Mouse (Mus musculus): ENCODE results near the gene Lrrk1. TPM values are rescaled to one million over a fixed set of nuclear protein-coding genes. Genes with fewer than 3 reads are reported as not detected.
"Not testable (repeated sequence)": the region's sequence is repeated elsewhere in the genome, so short reads cannot be mapped to it uniquely, and the experiment has no call there.

Gene Lrrk1
- total and polyA plus RNA-seq, 2 experiments from 2014 or later = 2.1 to 3.8 TPM

DNA sequence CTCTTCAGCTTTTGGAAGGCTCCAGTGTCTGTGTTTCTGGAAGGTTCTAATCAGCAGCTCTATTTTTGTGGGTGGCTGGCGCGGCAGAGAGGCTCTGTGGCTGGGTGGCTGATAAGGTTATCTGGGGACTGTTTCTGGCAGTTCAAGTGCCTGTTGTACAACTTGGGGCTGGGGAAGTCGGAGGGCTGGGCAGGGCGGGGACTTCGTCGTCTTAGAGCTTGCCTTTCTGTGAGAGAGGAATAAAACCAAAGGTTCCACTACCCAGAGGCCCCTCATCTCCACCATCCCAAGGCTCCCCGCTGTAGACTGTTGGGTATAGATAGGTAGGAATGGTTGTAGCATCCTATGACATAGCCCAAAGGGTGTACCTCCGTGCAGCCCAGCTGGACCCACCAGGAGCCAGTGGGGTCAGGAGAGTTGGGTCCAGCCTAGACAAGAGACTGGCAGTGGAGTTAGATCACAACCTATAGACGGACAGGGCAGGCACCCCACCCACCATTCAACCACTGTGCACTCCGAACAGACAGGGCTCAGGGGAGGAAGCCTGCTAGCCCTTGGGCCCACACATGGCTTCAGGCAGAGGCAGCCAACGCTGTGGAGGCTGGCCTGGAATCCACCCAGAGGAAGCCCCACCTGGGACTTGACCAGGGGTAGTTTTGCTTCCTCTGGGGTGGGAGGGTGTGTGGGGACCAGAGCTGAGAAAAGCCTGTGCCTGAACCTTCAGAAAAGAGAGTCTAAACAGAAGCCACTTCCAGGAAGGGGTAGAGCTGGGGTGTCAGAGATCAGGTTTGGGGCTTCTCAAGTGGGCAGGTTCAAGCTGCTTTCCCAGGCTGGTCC, 191.3 kb downstream of the Lrrk1 start:
- Histone ChIP-seq H3K27ac (ENCODE audit: low read depth, low read length) (no peak overlapping the region), H3K27me3 (ENCODE audit: insufficient read depth, low read length) (no peaks in the 10 kb centered on the region), H3K9me3 (ENCODE audit: low read length) (no peaks in the 10 kb centered on the region), H3K4me2 (ENCODE audit: low read depth, low read length, poor library complexity, severe bottlenecking) (no peak overlapping the region), H3K4me3 (ENCODE audit: low read depth, low read length) (no peak overlapping the region), H3K4me1 (ENCODE audit: insufficient read depth, low read length) (peaks cover 6% of the 10 kb centered on the region; the same call in 1 of the 2 replicates), H3K9ac (replicated peaks; ENCODE audit: low read length, poor library complexity, severe bottlenecking) (no peak overlapping the region), H3K36me3 (ENCODE audit: insufficient read depth, low read length) (no peaks in the 10 kb centered on the region)
- TF ChIP-seq CTCF (IDR thresholded peaks at IDR 0.05) = no peak
- DNase-seq (ENCODE audit: low spot score) (no peak), ATAC-seq (ENCODE audit: low FRiP score) (no peak)
- whole genome bisulfite sequencing = 86% methylated on average over 11 of the region's 11 CpGs

DNA sequence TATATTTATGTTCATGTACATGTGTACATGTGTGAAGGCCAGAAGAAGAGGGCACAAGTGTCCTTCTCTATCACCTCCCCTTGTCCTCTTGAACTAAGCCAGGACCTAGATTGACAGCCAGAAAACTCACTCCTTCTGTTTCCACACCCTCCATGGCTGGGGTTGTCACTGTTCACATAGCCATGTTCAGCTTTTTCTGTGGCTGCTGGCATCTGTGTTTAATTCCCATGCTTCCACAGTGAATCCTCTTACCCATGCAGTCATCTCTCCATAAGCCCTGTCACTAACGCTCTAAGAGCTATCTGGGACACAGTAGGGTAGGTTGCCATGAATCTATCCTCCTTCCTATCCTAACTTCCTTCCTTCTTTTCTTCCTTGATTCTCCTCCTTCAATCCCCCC, 192.3 kb downstream of the Lrrk1 start:
- TF ChIP-seq CTCF (IDR thresholded peaks at IDR 0.05) = no peak
- no peaks in the 10 kb centered on the region for H3K9me3 ChIP-seq (ENCODE audit: low read length)
- H3K4me3 ChIP-seq (ENCODE audit: low read depth, low read length) = no peak overlapping the region
- no peak for DNase-seq (ENCODE audit: low spot score)
- H3K36me3 ChIP-seq (ENCODE audit: insufficient read depth, low read length) = no peaks in the 10 kb centered on the region
- peaks cover 6% of the 10 kb centered on the region; the same call in 1 of the 2 replicates for H3K4me1 ChIP-seq (ENCODE audit: insufficient read depth, low read length)
- no peak for ATAC-seq (ENCODE audit: low FRiP score)
- 83% methylated on average over 1 of the region's 1 CpGs for WGBS
- H3K9ac ChIP-seq (replicated peaks; ENCODE audit: low read length, poor library complexity, severe bottlenecking) = no peak overlapping the region
- no peak overlapping the region for H3K27ac ChIP-seq (ENCODE audit: low read depth, low read length)
- H3K4me2 ChIP-seq (ENCODE audit: low read depth, low read length, poor library complexity, severe bottlenecking) = no peak overlapping the region
- H3K27me3 ChIP-seq (ENCODE audit: insufficient read depth, low read length) = no peaks in the 10 kb centered on the region

DNA sequence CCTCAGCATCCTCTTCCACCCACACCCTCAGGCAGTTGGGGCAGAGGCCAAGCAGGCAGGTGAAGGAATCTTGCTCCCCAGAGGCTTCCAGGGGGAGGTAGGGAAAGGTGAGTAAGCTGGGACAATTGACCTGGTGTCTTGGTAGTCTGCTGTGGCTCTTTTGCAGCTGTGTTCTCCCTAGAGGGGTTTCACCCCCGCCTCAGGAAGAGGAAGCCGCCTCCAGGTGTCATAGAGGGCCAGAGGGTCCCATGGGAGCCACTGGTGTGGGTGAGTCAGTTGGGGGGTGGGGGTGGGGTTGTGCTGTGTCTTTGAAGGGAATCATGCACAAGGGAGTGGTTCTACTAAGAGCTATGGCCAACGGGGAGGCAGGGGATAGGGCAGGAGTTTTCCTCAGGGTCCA, 193.6 kb downstream of the Lrrk1 start:
- Histone ChIP-seq H3K9me3 (ENCODE audit: low read length) (no peaks in the 10 kb centered on the region), H3K9ac (replicated peaks; ENCODE audit: low read length, poor library complexity, severe bottlenecking) (no peak overlapping the region), H3K36me3 (ENCODE audit: insufficient read depth, low read length) (no peaks in the 10 kb centered on the region), H3K27ac (ENCODE audit: low read depth, low read length) (no peak overlapping the region), H3K4me1 (ENCODE audit: insufficient read depth, low read length) (no peaks in the 10 kb centered on the region), H3K27me3 (ENCODE audit: insufficient read depth, low read length) (no peaks in the 10 kb centered on the region), H3K4me2 (ENCODE audit: low read depth, low read length, poor library complexity, severe bottlenecking) (no peak overlapping the region), H3K4me3 (ENCODE audit: low read depth, low read length) (no peak overlapping the region)
- DNase-seq (ENCODE audit: low spot score) (no peak), ATAC-seq (ENCODE audit: low FRiP score) (no peak)
- 75% methylated on average over 3 of the region's 3 CpGs for WGBS
- TF ChIP-seq CTCF (IDR thresholded peaks at IDR 0.05) = no peak

DNA sequence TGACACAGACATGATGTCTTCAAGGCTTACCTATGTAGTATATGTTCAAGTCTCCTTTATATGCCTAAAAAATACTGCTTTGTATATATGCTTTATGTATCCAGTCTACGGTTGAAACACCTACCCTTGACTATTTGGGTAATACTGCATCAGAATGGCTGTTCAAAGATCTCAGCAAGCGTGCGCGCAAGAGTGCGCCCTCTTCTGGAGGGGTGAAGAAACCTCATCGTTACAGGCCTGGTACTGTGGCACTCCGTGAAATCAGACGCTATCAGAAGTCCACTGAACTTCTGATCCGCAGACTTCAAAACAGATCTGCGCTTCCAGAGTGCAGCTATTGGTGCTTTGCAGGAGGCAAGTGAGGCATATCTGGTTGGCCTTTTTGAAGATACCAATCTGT, 197.8 kb downstream of the Lrrk1 start:
- TF ChIP-seq CTCF (IDR thresholded peaks at IDR 0.05) = peak; percentile 28
- not testable (repeated sequence) for H3K4me2 ChIP-seq (ENCODE audit: low read depth, low read length, poor library complexity, severe bottlenecking); H3K4me3 ChIP-seq (ENCODE audit: low read depth, low read length); H3K9me3 ChIP-seq (ENCODE audit: low read length); H3K4me1 ChIP-seq (ENCODE audit: insufficient read depth, low read length); H3K27ac ChIP-seq (ENCODE audit: low read depth, low read length); DNase-seq (ENCODE audit: low spot score); H3K36me3 ChIP-seq (ENCODE audit: insufficient read depth, low read length); ATAC-seq (ENCODE audit: low FRiP score); H3K27me3 ChIP-seq (ENCODE audit: insufficient read depth, low read length); H3K9ac ChIP-seq (replicated peaks; ENCODE audit: low read length, poor library complexity, severe bottlenecking)
- WGBS = 92% methylated on average over 10 of the region's 10 CpGs

DNA sequence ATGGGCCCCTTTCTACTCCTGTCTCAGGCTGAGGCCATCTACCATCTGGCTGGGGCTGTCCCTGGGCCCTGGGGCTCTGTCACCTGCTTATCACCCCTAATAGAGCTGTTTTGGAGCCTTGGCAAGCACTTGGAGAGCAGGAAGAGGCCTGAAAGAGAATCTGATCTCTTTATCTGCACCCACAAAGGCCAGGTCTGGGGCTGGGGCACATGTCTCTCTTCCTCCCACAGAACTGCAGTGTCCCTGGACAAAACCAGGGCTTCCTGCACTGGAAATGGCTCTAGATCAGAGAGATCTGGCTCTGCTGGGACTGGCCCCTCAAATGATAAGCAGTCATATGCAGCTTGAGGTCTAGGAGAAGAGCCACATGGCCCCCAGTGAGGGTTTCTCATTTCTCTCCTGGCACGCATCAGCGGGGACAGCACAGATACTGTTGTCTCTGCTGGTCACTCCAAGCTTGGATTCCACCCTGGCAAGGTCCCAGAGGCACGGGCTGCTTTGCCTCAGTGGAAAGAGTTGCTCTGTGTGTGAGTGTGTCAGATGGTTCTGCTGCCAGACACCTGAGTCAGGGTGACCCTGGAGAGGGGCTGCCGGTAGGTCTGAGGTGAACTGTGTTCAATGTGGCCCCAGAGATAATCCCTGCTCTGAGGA, 200.4 kb downstream of the Lrrk1 start:
- TF ChIP-seq CTCF (IDR thresholded peaks at IDR 0.05) = no peak
- ATAC-seq (ENCODE audit: low FRiP score) (no peak), DNase-seq (ENCODE audit: low spot score) (no peak)
- Histone ChIP-seq H3K36me3 (ENCODE audit: insufficient read depth, low read length) (no peaks in the 10 kb centered on the region), H3K4me3 (ENCODE audit: low read depth, low read length) (no peak overlapping the region), H3K27ac (ENCODE audit: low read depth, low read length) (no peak overlapping the region), H3K27me3 (ENCODE audit: insufficient read depth, low read length) (no peaks in the 10 kb centered on the region), H3K9me3 (ENCODE audit: low read length) (no peaks in the 10 kb centered on the region), H3K4me1 (ENCODE audit: insufficient read depth, low read length) (no peaks in the 10 kb centered on the region), H3K4me2 (ENCODE audit: low read depth, low read length, poor library complexity, severe bottlenecking) (no peak overlapping the region), H3K9ac (replicated peaks; ENCODE audit: low read length, poor library complexity, severe bottlenecking) (no peak overlapping the region)
- 82% methylated on average over 4 of the region's 4 CpGs for WGBS

DNA sequence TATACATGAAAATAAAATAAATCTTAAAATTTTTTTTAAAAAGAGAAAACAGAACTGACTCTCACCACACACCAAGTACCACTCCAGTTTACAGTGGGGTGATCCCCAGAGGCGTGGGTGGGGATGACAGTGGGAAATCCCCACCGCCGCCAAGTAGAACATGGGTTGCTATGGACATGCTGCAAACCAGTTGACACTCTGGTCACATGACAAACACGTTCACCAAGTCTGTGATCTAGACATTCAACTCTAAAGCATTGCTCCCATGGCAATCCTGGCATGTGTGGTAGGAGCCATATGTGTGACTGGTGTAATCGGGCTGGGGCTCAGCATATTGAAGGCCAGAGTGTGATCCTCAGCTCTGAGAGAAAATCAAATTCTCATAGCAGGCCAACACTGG, 202.8 kb downstream of the Lrrk1 start:
- no peak for TF ChIP-seq CTCF (IDR thresholded peaks at IDR 0.05)
- no peak overlapping the region for H3K4me3 ChIP-seq (ENCODE audit: low read depth, low read length)
- H3K27ac ChIP-seq (ENCODE audit: low read depth, low read length) = no peak overlapping the region
- H3K9ac ChIP-seq (replicated peaks; ENCODE audit: low read length, poor library complexity, severe bottlenecking) = no peak overlapping the region
- H3K4me1 ChIP-seq (ENCODE audit: insufficient read depth, low read length) = no peaks in the 10 kb centered on the region
- no peaks in the 10 kb centered on the region for H3K36me3 ChIP-seq (ENCODE audit: insufficient read depth, low read length)
- H3K9me3 ChIP-seq (ENCODE audit: low read length) = no peaks in the 10 kb centered on the region
- ATAC-seq (ENCODE audit: low FRiP score) (no peak), DNase-seq (ENCODE audit: low spot score) (no peak)
- 90% methylated on average over 5 of the region's 5 CpGs for WGBS
- no peak overlapping the region for H3K4me2 ChIP-seq (ENCODE audit: low read depth, low read length, poor library complexity, severe bottlenecking)
- no peaks in the 10 kb centered on the region for H3K27me3 ChIP-seq (ENCODE audit: insufficient read depth, low read length)
